12 mouse cellular contexts compared by ENCODE assay signal in the genomic region with DNA sequence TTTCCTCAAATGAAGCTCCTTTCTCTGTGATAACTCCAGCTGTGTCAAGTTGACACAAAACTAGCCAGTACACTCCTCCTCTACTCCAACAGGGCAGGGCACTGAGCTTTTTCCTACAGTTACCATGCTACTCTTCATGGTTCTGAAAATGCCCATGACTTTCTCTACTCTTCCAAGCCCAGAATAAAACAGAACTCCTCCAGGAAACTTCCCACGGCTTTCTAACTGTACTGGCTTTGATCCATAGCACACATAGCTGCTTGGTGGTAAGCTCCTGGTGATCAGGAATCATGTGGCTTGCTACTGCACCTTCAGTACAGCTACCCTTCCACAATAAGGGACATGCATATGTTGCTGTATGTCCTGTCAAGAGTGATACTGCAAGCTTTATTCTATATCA.
"Had no signal": no experiment of that assay in that cellular context is flagged by ENCODE, and none has a peak within 500 bp of the region (broad histone marks: within the 10 kb centered on the region; RNA-seq: fewer than 3 reads in every experiment).

No protein-coding gene starts in this region.

- DNase-seq: lung, adult 18-20 months; lung, embryonic 14.5 days; lung, postnatal 10 days; lung, postnatal 4 days; midbrain, embryonic 14.5 days; retina, postnatal 1 day; right cerebral cortex, postnatal 14 days; spleen, adult 18-20 months; thymus, adult 18-20 months; thymus, postnatal 14 days; thymus, postnatal 36 days had no signal

- ATAC-seq: midbrain, embryonic 16.5 days had no signal
